Mouse (Mus musculus) heart, adult 9 months (tissue): ENCODE data around the gene A830031A19Rik.
A peak's percentile ranks its signal among the peaks of the same experiment; 100 is the strongest.

Source experiments
- DNase-seq, 2 experiments: peaks; one replicate each; pipeline ENCODE4 v3.0.0; 2022; ENCODE audit warnings: low spot score in 2 of 2

Gene A830031A19Rik

GRCm38 (mm10) chr11:24008976-24009375 is 65.9 kb downstream of the A830031A19Rik start:
- no peak for DNase-seq

- DNase-seq, result no peak
These were observed 66.6 kb downstream of the A830031A19Rik start for GRCm38 (mm10) chr11:24008244-24008643.

GRCm38 (mm10) chr11:24005445-24006156 is 69.3 kb downstream of the A830031A19Rik start:
- DNase-seq, result peak in 1 of 2 experiments; percentile 7

DNA sequence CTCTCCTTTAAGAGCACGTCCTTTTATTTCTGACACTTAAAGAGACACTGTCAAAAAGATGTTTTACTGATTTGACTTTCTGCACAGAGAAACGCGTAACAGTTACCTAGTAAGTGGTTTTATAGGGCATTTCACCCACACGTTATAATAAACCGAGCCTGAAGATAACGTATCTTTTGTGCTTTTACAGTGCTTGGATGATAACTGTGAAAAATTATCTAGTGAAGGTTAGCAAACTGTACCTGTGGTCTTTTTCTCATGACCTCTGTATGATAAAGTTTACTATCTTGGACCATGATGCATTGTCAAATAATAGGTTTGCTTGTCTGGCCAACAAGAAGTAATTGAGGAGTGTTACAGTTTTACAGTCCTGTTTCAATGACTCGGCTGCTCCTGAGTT is 74.2 kb downstream of the A830031A19Rik start:
- DNase-seq, result no peak
